In the genomic region with DNA sequence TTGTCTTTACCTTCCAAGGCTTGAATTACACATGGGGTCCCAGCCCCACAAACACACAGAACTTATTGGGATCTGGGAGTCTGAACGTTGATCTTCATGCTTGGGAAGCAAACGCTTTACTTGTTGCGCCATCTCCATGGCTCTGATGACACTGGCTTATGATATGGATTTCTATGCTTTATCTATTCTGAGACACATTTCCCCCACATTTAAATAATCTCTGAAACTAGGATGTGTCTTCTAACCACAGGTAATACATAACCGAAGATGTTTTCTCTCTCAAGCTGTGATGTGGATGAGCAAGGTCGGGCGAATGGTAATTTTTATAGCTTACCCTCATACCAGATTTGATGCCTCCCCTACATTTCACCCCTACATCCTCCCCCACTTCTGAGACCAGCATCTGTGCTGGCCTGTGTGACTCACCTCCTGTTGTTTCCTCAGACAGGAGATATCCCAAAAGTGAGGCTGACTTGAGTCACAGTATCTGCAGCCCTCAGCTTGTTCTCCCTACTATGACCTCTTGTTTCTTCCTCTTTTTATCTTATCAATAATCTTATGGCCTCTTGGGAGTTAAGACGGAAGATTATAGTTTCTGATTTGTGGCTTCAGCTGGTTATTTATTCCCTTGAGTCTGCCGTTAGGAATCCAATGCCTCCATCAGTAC, we compare ENCODE assay signal across 26 mouse cellular contexts. TPM values are rescaled to one million over a fixed set of nuclear protein-coding genes. Genes with fewer than 3 reads are reported as not detected.
DNase-seq lines count a peak whose midpoint lies in the region; ATAC-seq and TF ChIP-seq lines count a peak whose summit lies in the region.
"Had no signal": no experiment of that assay in that cellular context is flagged by ENCODE, and none has a peak within 500 bp of the region (broad histone marks: within the 10 kb centered on the region; RNA-seq: fewer than 3 reads in every experiment).

No protein-coding gene starts in this region.

- intact Hi-C loops in heart, postnatal 10 days (cut with DNase I), result no loop called here

- no peak for DNase-seq in frontal cortex, adult 2 months (ENCODE audit: extremely low spot score in 1 of 2, low spot score in 1 of 2)
- DNase-seq in midbrain, postnatal 0 days (ENCODE audit: low spot score), result no peak
- peak; percentile 42 for DNase-seq in c-Kit-positive CD71-positive TER-119-positive erythroid progenitor cells, embryonic 14.5 days (ENCODE audit: low spot score)
- DNase-seq in heart, postnatal 10 days, result no peak
- DNase-seq in adipocyte (ENCODE audit: low spot score), result no peak
- DNase-seq: cerebellum, adult 11 months; heart, adult 11 months; kidney, postnatal 4 days; lung, adult 18-20 months; right cerebral cortex, postnatal 25 days had no signal

- no peak for TF ChIP-seq CTCF in midbrain, postnatal 0 days (IDR thresholded peaks at IDR 0.05)
- no peak for TF ChIP-seq CTCF in olfactory bulb, adult 2 months (IDR thresholded peaks at IDR 0.05; ENCODE audit: insufficient read depth, low read depth, low read length)

- peak; percentile 32; the same call in 1 of the 2 replicates for ATAC-seq in frontal cortex, adult (ENCODE audit: low TSS enrichment)
- no peak for ATAC-seq in midbrain, embryonic 13.5 days
- ATAC-seq in midbrain, postnatal 0 days (ENCODE audit: low FRiP score), result no peak
- ATAC-seq: forebrain, embryonic 15.5 days; Patski had no signal

- H3K27me3 ChIP-seq in midbrain, embryonic 13.5 days, result no peaks in the 10 kb centered on the region
- no peaks in the 10 kb centered on the region for H3K27me3 ChIP-seq in midbrain, postnatal 0 days (ENCODE audit: insufficient read depth, low read length)
- H3K27me3 ChIP-seq: forebrain, embryonic 15.5 days; Patski had no signal

- no peak overlapping the region for H3K9ac ChIP-seq in midbrain, embryonic 13.5 days (replicated peaks)
- no peak overlapping the region for H3K9ac ChIP-seq in midbrain, postnatal 0 days (replicated peaks; ENCODE audit: low read length, poor library complexity, severe bottlenecking)
- H3K9ac ChIP-seq: forebrain, embryonic 15.5 days had no signal

- peaks cover 72% of the 10 kb centered on the region for H3K4me1 ChIP-seq in midbrain, embryonic 13.5 days (replicated peaks)
- no peaks in the 10 kb centered on the region for H3K4me1 ChIP-seq in midbrain, postnatal 0 days (ENCODE audit: insufficient read depth, low read length)
- H3K4me1 ChIP-seq in olfactory bulb, adult 2 months (ENCODE audit: control insufficient read depth, insufficient read depth, low read length), result peaks cover 51% of the 10 kb centered on the region

- no peak overlapping the region for H3K4me3 ChIP-seq in midbrain, embryonic 13.5 days (replicated peaks)
- H3K4me3 ChIP-seq in midbrain, postnatal 0 days (ENCODE audit: low read depth, low read length), result no peak overlapping the region
- no peak overlapping the region for H3K4me3 ChIP-seq in olfactory bulb, adult 2 months (ENCODE audit: insufficient read depth, low read depth, low read length)
- H3K4me3 ChIP-seq: erythroblast, embryonic 14.5 days; forebrain, embryonic 15.5 days had no signal

- H3K9me3 ChIP-seq in midbrain, embryonic 13.5 days, result no peaks in the 10 kb centered on the region
- no peaks in the 10 kb centered on the region for H3K9me3 ChIP-seq in midbrain, postnatal 0 days (ENCODE audit: low read length)
- H3K9me3 ChIP-seq: forebrain, embryonic 15.5 days had no signal

- TF ChIP-seq POLR2A in olfactory bulb, adult 2 months (IDR thresholded peaks at IDR 0.05; ENCODE audit: insufficient read depth, low read depth, low read length), result no peak

- WGBS in midbrain, embryonic 13.5 days, result 84% methylated on average over 8 of the region's 8 CpGs
- 83% methylated on average over 8 of the region's 8 CpGs for WGBS in midbrain, postnatal 0 days
- whole genome bisulfite sequencing in olfactory bulb, adult 2 months, result 65% methylated on average over 8 of the region's 8 CpGs

- peak overlapping the region; percentile 48; the same call in 1 of the 2 replicates for H3K27ac ChIP-seq in midbrain, embryonic 13.5 days
- H3K27ac ChIP-seq in midbrain, postnatal 0 days (ENCODE audit: low read depth, low read length), result no peak overlapping the region
- peak overlapping the region; percentile 86 for H3K27ac ChIP-seq in olfactory bulb, adult 2 months (ENCODE audit: insufficient read depth, low read depth, low read length)
- H3K27ac ChIP-seq: forebrain, embryonic 15.5 days had no signal

- H3K36me3 ChIP-seq in midbrain, embryonic 13.5 days, result no peaks in the 10 kb centered on the region
- no peaks in the 10 kb centered on the region for H3K36me3 ChIP-seq in midbrain, postnatal 0 days (ENCODE audit: insufficient read depth, low read length)
- H3K36me3 ChIP-seq: forebrain, embryonic 15.5 days had no signal

- no peak overlapping the region for H3K4me2 ChIP-seq in midbrain, embryonic 13.5 days (replicated peaks)
- H3K4me2 ChIP-seq in midbrain, postnatal 0 days (ENCODE audit: low read depth, low read length, poor library complexity, severe bottlenecking), result no peak overlapping the region
- H3K4me2 ChIP-seq: forebrain, embryonic 15.5 days had no signal

RNA-seq across cellular contexts. Expression of gene Add2, which starts 46.2 kb away (rescaled TPM):
- polyA plus RNA-seq in frontal cortex, adult 2 months (2012; rRNA removed), result 100 and 108 TPM in 2 replicates
- polyA plus RNA-seq in midbrain, embryonic 13.5 days (2015; fragmentation: Nextera tagmentation; extraction: Ambion mirVana), result 200 and 208 TPM in 2 replicates
- total RNA-seq in midbrain, postnatal 0 days (2014; rRNA removed), result 159 and 196 TPM in 2 replicates
- 118 and 124 TPM in 2 replicates for polyA plus RNA-seq in midbrain, postnatal 0 days (2015; fragmentation: Nextera tagmentation; extraction: Ambion mirVana)
- 39.6 TPM in 1 of 2 replicates, not detected in the other for polyA plus RNA-seq in olfactory bulb, adult 2 months (2012; ENCODE audit: insufficient read depth, insufficient read length, low replicate concordance, missing spikeins)
- total RNA-seq in heart, postnatal 10 days (2021), result 1 to 10 TPM; 1.4 to 1.9 TPM
- total RNA-seq: gastrocnemius, adult 18-20 months had no signal

RNA-seq across cellular contexts. Expression of gene Figla, which starts 58.7 kb away (rescaled TPM):
- polyA plus RNA-seq in frontal cortex, adult 2 months (2012; rRNA removed), result not detected in 2 replicates
- polyA plus RNA-seq in midbrain, embryonic 13.5 days (2015; fragmentation: Nextera tagmentation; extraction: Ambion mirVana), result not detected in 2 replicates
- total RNA-seq in midbrain, postnatal 0 days (2014; rRNA removed), result not detected in 2 replicates
- polyA plus RNA-seq in midbrain, postnatal 0 days (2015; fragmentation: Nextera tagmentation; extraction: Ambion mirVana), result not detected in 2 replicates
- not detected in 2 replicates for polyA plus RNA-seq in olfactory bulb, adult 2 months (2012; ENCODE audit: insufficient read depth, insufficient read length, low replicate concordance, missing spikeins)
- not detected for total RNA-seq in heart, postnatal 10 days (2021)
- total RNA-seq: gastrocnemius, adult 18-20 months; hematopoietic stem cell, adult 5-6 weeks; layer of hippocampus, postnatal 25 days; left cerebral cortex, postnatal 36 days; megakaryocyte-erythroid progenitor cell, adult 5-6 weeks had no signal
- polyA plus RNA-seq: embryonic facial prominence, embryonic 11.5 days; erythroblast, embryonic 14.5 days; forebrain, embryonic 15.5 days; heart, embryonic 14.5 days; intestine, embryonic 14.5 days; kidney, embryonic 14.5 days; Patski; stomach, embryonic 16.5 days had no signal
